Mouse (Mus musculus) midbrain, embryonic 11.5 days (tissue): ENCODE results near the gene Tmbim4. TPM values are rescaled to one million over a fixed set of nuclear protein-coding genes. Genes with fewer than 3 reads are reported as not detected.

Source experiments
- ATAC-seq: fragments of 200-750 bp; cut with Nextera tagmentation; 2 replicates; pipeline ENCODE4 v1.8.0; 2017; ENCODE audit warnings: moderate TSS enrichment, moderate library complexity; ENCODE audit not compliant: low FRiP score
- DNase-seq: peaks from one replicate; pipeline ENCODE4 v3.0.0; 2015; ENCODE audit warnings: low spot score; ENCODE audit errors: missing footprints
- H3K27ac ChIP-seq: fragments of 300-500 bp; sonication (generic); 2 replicates; pipeline ENCODE4 v1.5.1; 2014; ENCODE audit warnings: low read depth, low read length
- H3K27me3 ChIP-seq: fragments of 300-500 bp; sonication (generic); 2 replicates; pipeline ENCODE4 v1.6.1; 2014; ENCODE audit warnings: mild to moderate bottlenecking, low read length, moderate library complexity, mixed read lengths; ENCODE audit not compliant: control insufficient read depth, insufficient read depth
- H3K36me3 ChIP-seq: fragments of 300-500 bp; sonication (generic); 2 replicates; pipeline ENCODE4 v1.6.1; 2014; ENCODE audit warnings: mild to moderate bottlenecking, low read length, moderate library complexity, mixed read lengths; ENCODE audit not compliant: control insufficient read depth, insufficient read depth
- H3K4me1 ChIP-seq: fragments of 300-500 bp; sonication (generic); 2 replicates; pipeline ENCODE4 v1.6.1; 2014; ENCODE audit warnings: low read length; ENCODE audit not compliant: control insufficient read depth, insufficient read depth
- H3K4me2 ChIP-seq: fragments of 300-500 bp; sonication (generic); 2 replicates; pipeline ENCODE4 v1.6.1; 2014; ENCODE audit warnings: mild to moderate bottlenecking, moderate library complexity
- H3K4me3 ChIP-seq: fragments of 300-500 bp; sonication (generic); 2 replicates; pipeline ENCODE4 v1.5.1; 2014; ENCODE audit warnings: low read depth, low read length
- H3K9ac ChIP-seq: fragments of 300-500 bp; sonication (generic); 2 replicates; pipeline ENCODE4 v1.6.1; 2014; ENCODE audit warnings: low read length
- H3K9me3 ChIP-seq: fragments of 300-500 bp; sonication (generic); 2 replicates; pipeline ENCODE4 v1.6.1; 2016; ENCODE audit warnings: low read length; ENCODE audit not compliant: control insufficient read depth
- WGBS: fragments of 180-500 bp; shearing (Covaris S2); extraction: QIAGEN DNeasy Blood & Tissue Kit; methylation state at CpG from one replicate; pipeline ENCODE4 v1.1.7; 2014; 5-methylcytosine and 5-hydroxymethylcytosine counted together
- polyA plus RNA-seq: library from polyadenylated mRNA; unstranded; fragments of >200 nt; fragmentation: Nextera tagmentation; extraction: Ambion mirVana; gene quantifications from 2 replicates; pipeline ENCODE4 v1.2.1, GENCODE M21; 2014

Tmbim4 gene
- polyA plus RNA-seq, 1 experiment from 2014 or later = 88.4 TPM

- Histone ChIP-seq H3K27ac (no peak overlapping the region), H3K27me3 (no peaks in the 10 kb centered on the region), H3K9me3 (no peaks in the 10 kb centered on the region), H3K36me3 (no peaks in the 10 kb centered on the region), H3K4me1 (no peaks in the 10 kb centered on the region), H3K4me2 (no peak overlapping the region), H3K4me3 (no peak overlapping the region), H3K9ac (no peak overlapping the region)
- DNase-seq (peak; percentile 94), ATAC-seq (no peak)
- WGBS = 52% methylated on average over 9 of the region's 9 CpGs
Measured at GRCm38 (mm10) chr10:120246994-120247750, 45.8 kb downstream of the Tmbim4 start.

GRCm38 (mm10) chr10:120250911-120251683 is 49.7 kb downstream of the Tmbim4 start:
- DNase-seq = no peak
- no peak for ATAC-seq
- no peaks in the 10 kb centered on the region for H3K27me3 ChIP-seq
- H3K27ac ChIP-seq = no peak overlapping the region
- H3K4me2 ChIP-seq = no peak overlapping the region
- no peak overlapping the region for H3K9ac ChIP-seq
- no peaks in the 10 kb centered on the region for H3K9me3 ChIP-seq
- no peaks in the 10 kb centered on the region for H3K36me3 ChIP-seq
- no peak overlapping the region for H3K4me3 ChIP-seq
- WGBS = 68% methylated on average over 11 of the region's 11 CpGs
- H3K4me1 ChIP-seq = no peaks in the 10 kb centered on the region

- no peak overlapping the region for H3K9ac ChIP-seq
Measured at GRCm38 (mm10) chr10:120251791-120252190, 50.4 kb downstream of the Tmbim4 start.

DNA sequence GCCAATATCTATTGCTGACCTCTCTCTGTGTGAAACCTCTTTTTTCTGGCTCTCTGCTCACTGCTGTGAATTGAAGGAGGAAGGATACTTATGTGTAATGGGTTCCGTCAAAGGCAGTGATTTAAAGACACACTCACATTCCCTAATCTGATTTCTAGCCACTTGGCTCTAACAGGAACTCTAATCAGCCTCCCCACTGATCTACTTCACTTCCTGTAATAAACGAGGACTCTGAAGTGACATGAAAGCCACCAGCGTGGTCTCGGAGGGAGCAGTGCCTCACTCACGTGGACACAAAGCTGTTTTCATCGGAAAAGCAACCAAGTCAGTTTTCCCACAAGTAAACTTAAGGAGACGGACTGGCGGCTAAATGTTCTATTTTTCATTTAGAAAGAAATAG is 51.4 kb downstream of the Tmbim4 start:
- Histone ChIP-seq H3K4me1 (no peaks in the 10 kb centered on the region), H3K9ac (no peak overlapping the region), H3K4me2 (no peak overlapping the region), H3K27ac (no peak overlapping the region), H3K27me3 (no peaks in the 10 kb centered on the region), H3K4me3 (no peak overlapping the region), H3K36me3 (no peaks in the 10 kb centered on the region), H3K9me3 (no peaks in the 10 kb centered on the region)
- WGBS = 62% methylated on average over 8 of the region's 8 CpGs
- no peak for ATAC-seq
- no peak for DNase-seq

More at GRCm38 (mm10) chr10:120251791-120252190, 50.4 kb downstream of the Tmbim4 start:
- H3K27ac ChIP-seq = no peak overlapping the region
- no peaks in the 10 kb centered on the region for H3K9me3 ChIP-seq
- H3K4me2 ChIP-seq = no peak overlapping the region
- H3K4me3 ChIP-seq = no peak overlapping the region
- H3K27me3 ChIP-seq = no peaks in the 10 kb centered on the region
- ATAC-seq = no peak
- H3K36me3 ChIP-seq = no peaks in the 10 kb centered on the region
- DNase-seq = no peak
- H3K4me1 ChIP-seq = no peaks in the 10 kb centered on the region
- 92% methylated on average over 4 of the region's 4 CpGs for WGBS

DNA sequence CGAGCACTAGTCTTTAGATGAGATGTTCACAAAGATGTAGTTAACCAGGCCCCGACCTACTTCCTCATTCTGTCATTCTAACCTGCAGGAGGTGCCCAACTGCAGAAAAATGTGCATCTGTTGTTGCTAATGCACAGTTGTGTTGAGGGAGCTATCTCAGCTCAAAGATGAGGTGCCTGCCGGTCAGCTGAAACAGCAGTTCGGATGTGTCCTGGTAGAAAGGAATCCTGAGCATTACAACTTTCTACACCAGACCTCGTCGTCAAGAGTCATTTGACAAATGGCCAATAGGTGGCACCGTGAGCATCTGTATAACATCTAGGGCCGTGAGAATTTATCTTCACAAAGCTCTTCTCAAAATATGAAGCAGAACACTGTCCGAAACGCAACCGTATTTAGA is 55.8 kb downstream of the Tmbim4 start:
- no peak overlapping the region for H3K9ac ChIP-seq
- ATAC-seq (0 out of 2 replicates have a peak, but pooled peaks have one; percentile 38), DNase-seq (peak; percentile 92)
- H3K9me3 ChIP-seq = no peaks in the 10 kb centered on the region
- no peaks in the 10 kb centered on the region for H3K36me3 ChIP-seq
- no peak overlapping the region for H3K4me2 ChIP-seq
- no peak overlapping the region for H3K4me3 ChIP-seq
- WGBS = 37% methylated on average over 11 of the region's 11 CpGs
- H3K27ac ChIP-seq = no peak overlapping the region
- H3K27me3 ChIP-seq = no peaks in the 10 kb centered on the region
- no peaks in the 10 kb centered on the region for H3K4me1 ChIP-seq

- Histone ChIP-seq H3K4me1 (peaks cover 2% of the 10 kb centered on the region; the same call in 1 of the 2 replicates), H3K4me3 (no peak overlapping the region), H3K27me3 (no peaks in the 10 kb centered on the region), H3K9ac (no peak overlapping the region), H3K9me3 (no peaks in the 10 kb centered on the region), H3K27ac (no peak overlapping the region), H3K36me3 (no peaks in the 10 kb centered on the region), H3K4me2 (no peak overlapping the region)
- DNase-seq (no peak), ATAC-seq (no peak)
- WGBS = 86% methylated on average over 12 of the region's 12 CpGs
Measured at GRCm38 (mm10) chr10:120267790-120268189, 66.4 kb downstream of the Tmbim4 start.

DNA sequence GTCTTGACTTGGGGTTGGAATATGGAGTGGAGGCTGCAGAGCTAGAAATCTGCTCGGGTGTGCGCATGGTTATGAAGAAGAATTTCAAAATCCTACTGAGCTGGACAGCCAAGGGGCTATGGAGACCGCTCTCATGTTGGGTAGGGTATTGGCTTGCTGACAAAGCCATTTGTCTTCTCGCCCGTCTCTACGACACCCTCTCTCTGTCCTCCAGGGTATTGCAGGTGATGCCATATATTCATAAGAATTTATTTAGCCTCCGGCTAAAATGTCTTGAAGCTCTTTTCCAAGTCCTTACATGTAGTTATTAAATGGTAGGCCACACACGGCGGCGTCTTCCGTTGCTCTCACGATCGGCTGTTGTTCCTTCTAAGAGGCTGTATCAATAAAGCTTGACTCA is 68.6 kb downstream of the Tmbim4 start:
- H3K4me1 ChIP-seq = peaks cover 2% of the 10 kb centered on the region; the same call in 1 of the 2 replicates
- no peaks in the 10 kb centered on the region for H3K36me3 ChIP-seq
- H3K27ac ChIP-seq = no peak overlapping the region
- no peak overlapping the region for H3K4me2 ChIP-seq
- no peak overlapping the region for H3K4me3 ChIP-seq
- H3K27me3 ChIP-seq = no peaks in the 10 kb centered on the region
- ATAC-seq (no peak), DNase-seq (no peak)
- no peak overlapping the region for H3K9ac ChIP-seq
- whole genome bisulfite sequencing = 96% methylated on average over 13 of the region's 13 CpGs
- no peaks in the 10 kb centered on the region for H3K9me3 ChIP-seq

DNA sequence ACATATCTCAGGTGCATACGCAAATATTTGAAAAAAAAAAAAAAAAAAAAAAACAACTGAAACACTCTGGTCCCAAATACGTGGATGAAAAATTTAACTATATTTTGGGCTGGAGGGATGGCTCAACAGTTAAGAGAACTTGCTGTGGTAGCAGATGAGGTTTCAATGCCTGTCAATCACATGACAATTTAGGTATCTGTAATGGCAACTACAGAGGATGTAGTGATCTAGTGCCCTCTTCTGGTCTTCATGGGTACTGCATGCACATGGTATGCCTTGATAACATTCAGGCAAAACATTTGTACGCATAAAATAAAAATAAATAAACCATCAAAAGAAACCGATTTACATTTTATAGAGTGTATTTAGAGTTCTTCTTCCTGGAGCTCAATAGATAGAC is 69.4 kb downstream of the Tmbim4 start:
- 81% methylated on average over 4 of the region's 4 CpGs for WGBS
- H3K9ac ChIP-seq = no peak overlapping the region

DNA sequence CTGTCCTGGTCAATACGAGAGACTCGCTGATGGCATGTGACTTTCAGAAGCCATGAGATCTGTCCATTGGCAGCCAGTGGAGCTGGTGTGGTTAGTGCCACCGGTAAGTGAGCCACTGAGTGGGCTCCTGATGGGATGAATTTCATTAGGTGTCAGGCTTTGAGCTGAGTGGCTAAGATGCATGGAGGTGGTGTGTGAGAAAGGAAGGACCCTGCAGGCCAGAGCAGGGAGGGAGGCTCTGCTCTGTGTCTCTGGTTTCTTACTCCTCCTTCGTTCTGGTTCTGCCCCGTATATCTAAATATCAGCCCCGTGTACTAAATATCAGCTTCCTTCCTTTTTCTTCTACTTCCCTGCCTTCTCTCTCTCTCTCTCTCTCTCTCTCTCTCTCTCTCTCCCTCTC is 69.9 kb downstream of the Tmbim4 start:
- Histone ChIP-seq H3K27ac (no peak overlapping the region), H3K4me3 (no peak overlapping the region), H3K9ac (no peak overlapping the region), H3K36me3 (no peaks in the 10 kb centered on the region), H3K9me3 (no peaks in the 10 kb centered on the region), H3K27me3 (no peaks in the 10 kb centered on the region), H3K4me2 (no peak overlapping the region), H3K4me1 (peaks cover 2% of the 10 kb centered on the region; the same call in 1 of the 2 replicates)
- ATAC-seq = no peak
- WGBS = 80% methylated on average over 6 of the region's 6 CpGs
- DNase-seq = no peak

More for the DNA sequence above, 69.4 kb downstream of the Tmbim4 start:
- DNase-seq (no peak), ATAC-seq (no peak)
- Histone ChIP-seq H3K4me1 (peaks cover 2% of the 10 kb centered on the region; the same call in 1 of the 2 replicates), H3K27ac (no peak overlapping the region), H3K27me3 (no peaks in the 10 kb centered on the region), H3K4me3 (no peak overlapping the region), H3K36me3 (no peaks in the 10 kb centered on the region), H3K4me2 (no peak overlapping the region), H3K9me3 (no peaks in the 10 kb centered on the region)
